Mouse (Mus musculus) frontal cortex, postnatal 10 days (tissue): ENCODE results near the gene Gucd1.
A peak's percentile ranks its signal among the peaks of the same experiment; 100 is the strongest.

Experiments used
- DNase-seq, 2 experiments: peaks; one replicate each; pipeline ENCODE4 v3.0.0; 2022; ENCODE audit warnings: low spot score in 2 of 2, mixed read lengths in 1 of 2

Gene Gucd1

GRCm38 (mm10) chr10:75326553-75326952, 191.2 kb downstream of the Gucd1 start:
- no peak for DNase-seq

GRCm38 (mm10) chr10:75325821-75326220, 192.0 kb downstream of the Gucd1 start:
- no peak for DNase-seq

- no peak for DNase-seq
Observed at GRCm38 (mm10) chr10:75324391-75324790, 193.4 kb downstream of the Gucd1 start.

- DNase-seq, result no peak
Observed at GRCm38 (mm10) chr10:75323986-75324385, 193.8 kb downstream of the Gucd1 start.

GRCm38 (mm10) chr10:75322966-75323365, 194.8 kb downstream of the Gucd1 start:
- DNase-seq, result no peak

- no peak for DNase-seq
Observed at GRCm38 (mm10) chr10:75320321-75320720, 197.5 kb downstream of the Gucd1 start.

- no peak for DNase-seq
Observed at GRCm38 (mm10) chr10:75318206-75318605, 199.6 kb downstream of the Gucd1 start.

- DNase-seq, result peak in 1 of 2 experiments; percentile 54
Observed at GRCm38 (mm10) chr10:75316908-75317761, 200.6 kb downstream of the Gucd1 start.

GRCm38 (mm10) chr10:75316872-75316907, 201.1 kb downstream of the Gucd1 start, which contains the start of gene Adora2a:
Gene Adora2a (plus strand): TSS chr10:75316877.
- no peak for DNase-seq

- DNase-seq, result no peak
Observed at GRCm38 (mm10) chr10:75316472-75316871, 201.3 kb downstream of the Gucd1 start.

- DNase-seq, result no peak
Observed at GRCm38 (mm10) chr10:75315756-75316155, 202.0 kb downstream of the Gucd1 start.

- no peak for DNase-seq
Observed at GRCm38 (mm10) chr10:75314190-75314980, 203.4 kb downstream of the Gucd1 start.

GRCm38 (mm10) chr10:75312361-75312760, 205.4 kb downstream of the Gucd1 start:
- DNase-seq, result no peak

- no peak for DNase-seq
Observed at GRCm38 (mm10) chr10:75307130-75307529, 210.6 kb downstream of the Gucd1 start.

GRCm38 (mm10) chr10:75304413-75304812, 213.4 kb downstream of the Gucd1 start:
- no peak for DNase-seq

GRCm38 (mm10) chr10:75304049-75304405, 213.7 kb downstream of the Gucd1 start:
- DNase-seq, result no peak

- peak; percentile 43 to 65 for DNase-seq
Observed at GRCm38 (mm10) chr10:75303324-75304048, 214.3 kb downstream of the Gucd1 start.

GRCm38 (mm10) chr10:75302536-75302935, 215.2 kb downstream of the Gucd1 start:
- DNase-seq, result no peak

GRCm38 (mm10) chr10:75301937-75302336, 215.8 kb downstream of the Gucd1 start:
- no peak for DNase-seq

- DNase-seq, result no peak
Observed at GRCm38 (mm10) chr10:75301195-75301806, 216.5 kb downstream of the Gucd1 start.
